Mouse (Mus musculus): ENCODE results near the gene Lpp.

The Lpp gene

DNA sequence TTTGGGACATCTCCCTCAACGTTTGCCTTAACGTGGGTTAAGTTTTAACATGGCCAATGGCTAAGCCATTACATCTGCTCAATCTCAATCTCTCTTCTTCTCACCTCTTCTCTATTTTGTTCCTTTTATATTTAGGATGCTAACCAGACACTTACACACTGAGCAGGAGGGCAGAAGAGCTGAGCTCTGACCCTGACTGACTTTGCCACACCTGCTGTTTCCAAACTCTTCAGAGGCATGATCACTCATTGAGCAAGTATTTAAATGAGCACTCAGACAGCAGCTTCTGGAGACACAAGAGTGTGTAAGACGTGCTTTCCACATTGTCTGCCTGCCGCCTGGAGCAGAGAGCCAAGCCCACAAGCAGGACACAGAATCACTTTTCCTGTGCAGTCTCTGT, 77.7 kb downstream of the Lpp start:
- in situ Hi-C loops (cut with MseI, MboI), result no loop called here

GRCm38 (mm10) chr16:24471801-24472200, 78.5 kb downstream of the Lpp start:
- in situ Hi-C loops (cut with MseI, MboI), result no loop called here

DNA sequence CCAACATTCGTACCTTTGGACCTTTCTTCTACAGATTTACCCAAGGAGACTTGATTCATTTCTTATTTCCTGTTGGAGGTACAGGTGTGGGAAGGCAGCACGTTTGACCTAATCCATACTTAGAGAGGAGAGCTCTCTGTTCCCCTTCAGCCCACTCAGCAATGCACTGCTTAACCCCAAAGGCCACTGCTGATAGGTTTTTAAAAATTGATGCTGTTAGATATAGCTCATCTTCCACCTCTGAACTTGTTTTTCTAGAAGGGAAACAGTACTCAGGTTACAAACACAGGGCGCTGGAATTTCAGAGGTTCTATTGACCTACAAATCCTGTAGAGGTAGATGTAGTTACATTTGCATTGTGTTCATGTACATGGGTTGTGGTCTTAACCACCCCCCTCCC, 80.7 kb downstream of the Lpp start:
- in situ Hi-C loops (cut with MseI, MboI), result no loop called here

- in situ Hi-C loops (cut with MseI, MboI), result no loop called here
Observed at GRCm38 (mm10) chr16:24474781-24475180, 81.5 kb downstream of the Lpp start.

- in situ Hi-C loops (cut with MseI, MboI), result no loop called here
Observed at GRCm38 (mm10) chr16:24475305-24475947, 82.1 kb downstream of the Lpp start.

- in situ Hi-C loops (cut with MseI, MboI), result no loop called here
Observed at GRCm38 (mm10) chr16:24476911-24477401, 83.6 kb downstream of the Lpp start.

GRCm38 (mm10) chr16:24478006-24478405, 84.7 kb downstream of the Lpp start:
- in situ Hi-C loops (cut with MseI, MboI), result no loop called here

GRCm38 (mm10) chr16:24478851-24479250, 85.5 kb downstream of the Lpp start:
- in situ Hi-C loops (cut with MseI, MboI), result no loop called here

DNA sequence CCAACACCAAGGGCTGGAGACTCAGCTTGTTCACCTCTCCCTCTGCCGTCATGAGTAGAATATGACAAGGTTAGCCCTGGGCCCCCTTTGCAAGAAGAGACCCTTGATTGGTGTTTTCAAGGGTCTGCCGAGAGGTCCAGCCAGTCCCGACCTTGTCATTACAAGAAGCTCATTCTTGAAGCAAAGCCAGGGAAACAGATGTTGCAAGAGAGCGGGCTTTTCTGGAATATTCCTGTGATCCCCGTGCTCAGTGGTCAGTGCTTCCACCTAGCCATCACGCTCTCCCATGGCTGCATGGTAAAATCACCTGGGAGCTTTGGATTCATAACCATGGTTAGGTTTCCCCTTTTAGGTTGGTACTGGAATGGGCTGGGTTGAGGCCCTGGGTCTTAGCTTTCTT, 89.3 kb downstream of the Lpp start:
- in situ Hi-C loops (cut with MseI, MboI), result no loop called here

GRCm38 (mm10) chr16:24483527-24484101, 90.3 kb downstream of the Lpp start:
- in situ Hi-C loops (cut with MseI, MboI), result no loop called here

GRCm38 (mm10) chr16:24487782-24488241, 94.5 kb downstream of the Lpp start:
- in situ Hi-C loops (cut with MseI, MboI), result no loop called here

DNA sequence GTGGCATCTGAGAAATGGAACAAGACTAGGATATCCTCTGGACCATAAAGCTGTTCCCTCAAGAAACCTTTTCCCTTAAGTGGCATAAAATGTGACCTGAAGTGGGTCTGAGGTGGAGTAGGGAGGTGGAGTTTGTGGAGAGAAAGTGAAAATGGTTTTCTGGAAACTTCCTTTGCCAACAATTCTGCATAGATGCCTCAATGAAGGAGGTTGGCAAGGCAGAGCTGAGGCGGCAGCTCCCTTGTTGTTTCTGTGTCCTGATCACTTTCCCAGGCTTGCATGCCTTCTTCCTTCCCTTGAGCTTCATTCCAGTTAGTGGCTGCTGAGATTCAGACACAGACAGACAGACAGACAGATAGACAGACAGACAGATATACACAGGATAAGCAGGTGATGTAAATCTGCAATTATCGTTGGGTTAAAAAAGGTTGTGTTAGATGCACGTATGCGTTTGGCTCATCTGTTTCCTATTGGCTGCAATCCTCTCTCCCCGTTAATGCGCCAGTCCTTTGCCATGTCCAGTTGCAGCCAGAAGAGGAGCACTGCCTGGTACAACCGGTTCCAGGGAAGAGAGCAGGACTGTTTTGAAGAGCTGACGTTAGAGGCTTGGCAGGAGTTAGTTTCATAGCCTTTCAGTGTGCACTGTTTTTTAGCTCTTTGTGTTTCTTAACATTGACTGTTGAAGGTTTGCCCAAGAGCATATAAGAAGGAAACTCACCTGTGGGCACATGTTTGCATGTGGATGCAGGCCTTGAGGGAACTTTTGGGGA, 96.4 kb downstream of the Lpp start:
- in situ Hi-C loops (cut with MseI, MboI), result no loop called here

DNA sequence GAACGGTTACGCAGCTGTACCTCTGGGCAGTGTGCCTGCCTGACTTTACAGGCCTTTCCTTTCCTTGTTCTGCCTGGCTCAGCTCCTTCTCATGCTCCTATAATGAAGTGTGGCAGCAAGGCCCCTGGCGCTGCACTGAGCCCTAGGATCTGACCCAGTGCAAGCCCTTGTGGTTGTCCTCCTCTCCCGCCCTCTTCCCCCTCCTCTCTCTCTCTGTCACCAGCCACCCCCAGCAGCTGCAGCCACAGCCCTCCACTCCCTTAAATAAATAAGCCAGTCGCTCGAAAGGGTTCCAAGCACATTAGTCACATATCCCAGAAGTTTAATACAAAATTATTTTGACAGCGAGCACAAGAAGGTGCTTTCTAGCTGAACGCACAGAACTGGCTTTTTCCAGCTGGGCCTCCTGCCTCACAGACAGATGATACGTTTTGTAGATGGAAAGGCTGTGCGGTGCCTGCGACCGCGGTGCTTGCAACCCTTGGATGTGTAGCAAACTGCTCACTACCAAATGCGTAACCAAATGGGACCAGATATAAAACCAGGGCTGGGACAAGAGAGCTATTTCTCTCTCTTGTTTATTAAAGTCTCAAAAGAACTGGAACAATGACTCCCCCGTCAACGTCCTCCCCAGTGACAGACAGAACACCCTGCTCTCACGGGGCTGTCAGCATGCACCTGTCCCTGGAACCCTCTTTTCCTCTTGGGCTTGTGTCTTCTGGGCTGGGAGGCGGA, 97.6 kb downstream of the Lpp start:
- in situ Hi-C loops (cut with MseI, MboI), result no loop called here

- in situ Hi-C loops (cut with MseI, MboI), result no loop called here
Observed at GRCm38 (mm10) chr16:24491486-24491758, 98.1 kb downstream of the Lpp start.

DNA sequence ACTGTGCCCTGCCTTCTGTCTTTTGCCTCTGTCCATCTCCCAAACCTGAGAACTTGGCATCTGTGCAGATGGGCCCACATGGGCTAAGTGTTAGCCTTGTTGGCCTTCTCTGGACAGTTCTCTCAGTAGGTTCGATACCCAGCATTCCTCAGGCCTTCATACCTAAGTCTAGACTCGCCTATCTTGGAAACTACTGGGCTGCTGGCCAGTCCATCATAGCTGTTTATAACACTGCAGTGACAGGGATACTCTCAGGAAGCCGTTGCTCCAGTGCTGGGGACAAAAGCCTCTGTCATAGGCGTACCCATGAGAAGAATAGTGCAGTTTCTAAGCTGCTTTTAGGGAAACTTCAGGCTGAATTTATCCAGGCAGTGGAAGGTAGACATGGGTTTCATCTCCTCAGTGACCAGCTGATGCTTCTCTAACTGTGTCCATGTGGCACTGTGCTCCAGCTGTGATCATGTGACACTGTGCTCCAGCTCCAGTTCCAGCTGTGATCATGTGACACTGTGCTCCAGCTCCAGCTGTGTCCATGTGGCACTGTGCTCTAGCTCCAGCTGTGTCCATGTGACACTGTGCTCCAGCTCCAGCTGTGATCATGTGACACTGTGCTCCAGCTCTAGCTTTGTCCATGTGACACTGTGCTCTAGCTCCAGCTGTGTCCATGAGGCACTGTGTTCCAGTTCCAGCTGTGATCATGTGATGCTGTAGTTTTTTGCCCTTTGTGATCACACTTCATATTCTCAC, 99.1 kb downstream of the Lpp start:
- in situ Hi-C loops (cut with MseI, MboI), result no loop called here

DNA sequence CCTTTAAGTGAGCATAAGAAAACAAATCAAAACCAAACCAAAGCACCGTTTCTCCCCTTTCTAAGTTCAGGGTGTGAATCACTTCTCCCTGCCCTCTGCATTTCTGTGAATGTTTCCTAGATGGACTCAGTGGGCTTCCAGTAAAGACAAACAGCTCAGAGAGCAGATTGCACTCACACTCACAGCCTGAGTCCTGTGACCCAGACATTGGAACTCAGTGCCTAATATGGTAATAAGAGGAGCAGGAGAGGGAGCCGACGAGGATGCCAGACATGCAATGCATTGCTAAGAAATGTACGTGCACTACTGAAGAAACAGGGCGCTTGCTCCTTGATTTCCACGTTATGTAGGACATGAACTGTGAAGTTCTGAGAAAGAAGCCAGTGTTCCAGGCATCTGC, 101.2 kb downstream of the Lpp start:
- in situ Hi-C loops (cut with MseI, MboI), result no loop called here

DNA sequence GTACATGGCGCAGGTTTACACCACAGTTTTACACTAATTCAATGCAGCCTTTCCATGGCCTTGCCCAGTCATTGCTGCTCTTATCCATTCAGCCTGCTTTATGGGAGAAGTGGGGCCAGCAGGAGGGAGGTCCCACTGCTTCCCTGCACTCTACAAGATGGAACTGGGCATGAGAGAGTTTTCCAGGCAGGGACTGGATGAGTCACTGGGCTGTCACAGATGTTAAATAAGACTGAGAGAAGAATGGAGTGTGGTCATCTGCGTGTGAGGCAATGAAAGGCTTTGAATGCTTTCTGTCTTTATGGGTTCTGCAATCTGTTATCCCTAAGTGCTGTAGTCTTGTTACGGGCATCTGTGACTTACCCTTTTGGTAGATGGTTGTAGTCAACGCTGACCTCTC, 102.2 kb downstream of the Lpp start:
- in situ Hi-C loops (cut with MseI, MboI), result no loop called here

DNA sequence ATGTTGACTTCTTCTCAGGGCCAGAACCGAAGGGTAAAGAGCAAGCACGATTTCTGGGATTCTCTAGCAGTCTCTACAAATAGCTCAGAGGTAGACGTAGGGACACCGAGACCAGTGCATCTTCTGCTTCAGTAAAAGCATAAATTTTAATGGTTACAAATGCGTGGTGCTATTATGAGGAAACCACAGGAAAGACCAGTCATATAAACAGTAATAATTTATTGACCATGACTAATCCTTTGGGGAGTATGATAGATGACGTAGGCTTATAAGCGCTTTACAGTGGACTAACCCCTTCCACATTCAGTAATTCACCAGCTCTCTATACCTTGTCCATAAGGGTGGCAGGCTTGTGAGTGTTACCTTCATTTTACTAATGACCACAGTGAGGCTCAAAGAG, 103.3 kb downstream of the Lpp start:
- in situ Hi-C loops (cut with MseI, MboI), result no loop called here

DNA sequence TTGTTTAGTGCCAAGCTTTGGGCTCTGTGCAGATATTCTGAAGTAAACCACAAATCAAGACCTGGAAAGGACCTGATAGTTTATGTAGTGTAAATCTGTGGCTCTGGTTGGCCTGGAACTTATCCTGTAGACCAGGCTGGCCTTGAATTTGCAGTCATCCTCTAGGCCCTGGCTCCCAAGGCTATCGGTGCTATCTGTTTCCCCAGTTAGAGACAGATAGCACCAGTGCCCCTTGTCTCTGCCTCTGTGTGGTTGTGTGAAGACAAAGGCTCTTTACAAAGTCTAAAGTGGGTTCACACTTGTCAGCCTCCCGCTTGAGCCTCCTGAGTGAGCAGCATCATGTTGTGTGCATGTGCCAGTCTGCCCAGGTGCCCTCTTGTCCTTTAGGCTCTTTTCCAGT, 104.1 kb downstream of the Lpp start:
- in situ Hi-C loops (cut with MseI, MboI), result no loop called here

DNA sequence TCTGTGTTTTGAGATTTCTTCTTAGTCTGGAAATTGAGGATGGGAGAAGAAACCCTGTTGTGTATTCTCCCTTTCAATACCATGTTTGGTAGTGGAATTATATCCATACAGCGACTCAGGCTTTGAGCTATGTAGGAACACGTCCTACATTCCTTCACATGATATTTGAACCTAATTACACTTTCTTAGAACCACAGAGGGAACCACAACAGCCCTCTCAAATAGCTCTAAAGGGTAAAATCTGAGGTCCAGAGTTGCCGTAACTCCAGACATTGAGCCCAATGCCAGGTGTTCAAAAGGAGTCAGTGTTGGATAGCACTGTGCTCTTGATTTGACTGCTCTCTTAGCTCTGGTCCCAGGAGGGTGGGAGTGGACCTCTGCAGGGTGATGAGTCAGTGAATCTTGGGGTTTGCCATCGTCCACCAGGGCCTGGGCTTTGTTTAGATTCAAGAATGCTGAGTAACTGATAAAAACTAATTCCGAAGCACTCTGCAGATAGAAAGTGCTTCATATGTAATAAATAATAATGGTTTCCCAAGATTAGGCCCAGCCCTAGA, 104.9 kb downstream of the Lpp start:
- in situ Hi-C loops (cut with MseI, MboI), result no loop called here

GRCm38 (mm10) chr16:24501197-24501596, 107.9 kb downstream of the Lpp start:
- in situ Hi-C loops (cut with MseI, MboI), result no loop called here

Measured in mouse trophoblast stem cell (cell line).